In genomic region chr17:11157536-11157935, GRCm38 (mm10) we compare ENCODE assay signal across 11 mouse cellular contexts.
A peak's percentile ranks its signal among the peaks of the same experiment; 100 is the strongest.
DNase-seq lines count a peak whose midpoint lies in the region; ATAC-seq lines count a peak whose summit lies in the region.
"Had no signal": no experiment of that assay in that cellular context is flagged by ENCODE, and none has a peak within 500 bp of the region (broad histone marks: within the 10 kb centered on the region; RNA-seq: fewer than 3 reads in every experiment).

No protein-coding gene starts in this region.

- no peak for ATAC-seq in CD4-positive, CD25-positive, alpha-beta regulatory T cell, adult 4 months
- ATAC-seq in megakaryocyte-erythroid progenitor cell, adult 5-6 weeks (replicated peaks; ENCODE audit: low FRiP score, low TSS enrichment, poor library complexity, severe bottlenecking): no peak
- ATAC-seq in neural tube, embryonic 15.5 days (ENCODE audit: low FRiP score): no peak

- H3K4me2 ChIP-seq in neural tube, embryonic 15.5 days: no peak overlapping the region
- H3K4me2 ChIP-seq: heart, embryonic 15.5 days; limb, embryonic 12.5 days; midbrain, embryonic 11.5 days had no signal

- WGBS in neural tube, embryonic 15.5 days: 74% methylated on average over 7 of the region's 7 CpGs

- intact Hi-C loops in heart, postnatal 25 days (cut with DNase I): no loop called here
- intact Hi-C loops in left cerebral cortex, postnatal 36 days (cut with DNase I): loop anchor here (5.0 kb wide), 1 partner anchor 55 kb away; no protein-coding TSS in a partner anchor

- H3K4me1 ChIP-seq in neural tube, embryonic 15.5 days: peaks cover 2% of the 10 kb centered on the region; the same call in 1 of the 2 replicates
- H3K4me1 ChIP-seq: heart, embryonic 15.5 days had no signal

- H3K4me3 ChIP-seq in neural tube, embryonic 15.5 days (replicated peaks): no peak overlapping the region
- H3K4me3 ChIP-seq: heart, embryonic 15.5 days; limb, embryonic 12.5 days had no signal

- H3K9ac ChIP-seq in neural tube, embryonic 15.5 days (replicated peaks): no peak overlapping the region
- H3K9ac ChIP-seq: heart, embryonic 15.5 days; limb, embryonic 12.5 days had no signal

- no peak overlapping the region for H3K27ac ChIP-seq in neural tube, embryonic 15.5 days (replicated peaks)
- H3K27ac ChIP-seq: heart, embryonic 15.5 days; limb, embryonic 12.5 days had no signal

- no peaks in the 10 kb centered on the region for H3K9me3 ChIP-seq in neural tube, embryonic 15.5 days (replicated peaks)
- H3K9me3 ChIP-seq: heart, embryonic 15.5 days; limb, embryonic 12.5 days had no signal

- no peaks in the 10 kb centered on the region for H3K36me3 ChIP-seq in neural tube, embryonic 15.5 days
- H3K36me3 ChIP-seq: heart, embryonic 15.5 days; limb, embryonic 12.5 days had no signal

- peak; percentile 20 for DNase-seq in adrenal gland, postnatal 25 days
- no peak for DNase-seq in adrenal gland, adult 18-20 months (ENCODE audit: low spot score in 2 of 2)
- peak; percentile 92 for DNase-seq in cerebellum, adult 9-11 months
- peak; percentile 8 for DNase-seq in heart, postnatal 25 days (ENCODE audit: low spot score)
- DNase-seq in left cerebral cortex, postnatal 36 days (ENCODE audit: low spot score in 2 of 2): peak; percentile 86 to 87

- H3K27me3 ChIP-seq in neural tube, embryonic 15.5 days (replicated peaks): no peaks in the 10 kb centered on the region
- H3K27me3 ChIP-seq: heart, embryonic 15.5 days; limb, embryonic 12.5 days had no signal

Comparison
In these comparisons a context has a peak if more than half of its experiments do, and no peak if none do; other contexts are left out.
1. DNase-seq: peak in adrenal gland, postnatal 25 days (single experiment), cerebellum, adult 9-11 months (single experiment), heart, postnatal 25 days (single experiment) and left cerebral cortex, postnatal 36 days (2 of 2); none in adrenal gland, adult 18-20 months (0 of 2).